Mouse (Mus musculus) left cerebral cortex, postnatal 36 days (tissue): ENCODE results near the gene Rpl5. TPM values are rescaled to one million over a fixed set of nuclear protein-coding genes. Genes with fewer than 3 reads are reported as not detected.
"Not testable (repeated sequence)": the region's sequence is repeated elsewhere in the genome, so short reads cannot be mapped to it uniquely, and the experiment has no call there.

Source experiments
- DNase-seq, 2 experiments: peaks; one replicate each; pipeline ENCODE4 v3.0.0; 2021 to 2022; ENCODE audit warnings: low spot score in 2 of 2, mixed read lengths in 1 of 2
- intact Hi-C: fragments of 180-260 bp; cut with DNase I; formaldehyde crosslinking; loops from one replicate; pipeline ENCODE4 v1.15.1; 2025
- total RNA-seq, 2 experiments: library from RNA; stranded (reverse); gene quantifications; 2 replicates each; pipeline ENCODE4 v1.2.3; 2021

Rpl5 gene
- total RNA-seq, 2 experiments from 2014 or later = 51.5 to 67.5 TPM

DNA sequence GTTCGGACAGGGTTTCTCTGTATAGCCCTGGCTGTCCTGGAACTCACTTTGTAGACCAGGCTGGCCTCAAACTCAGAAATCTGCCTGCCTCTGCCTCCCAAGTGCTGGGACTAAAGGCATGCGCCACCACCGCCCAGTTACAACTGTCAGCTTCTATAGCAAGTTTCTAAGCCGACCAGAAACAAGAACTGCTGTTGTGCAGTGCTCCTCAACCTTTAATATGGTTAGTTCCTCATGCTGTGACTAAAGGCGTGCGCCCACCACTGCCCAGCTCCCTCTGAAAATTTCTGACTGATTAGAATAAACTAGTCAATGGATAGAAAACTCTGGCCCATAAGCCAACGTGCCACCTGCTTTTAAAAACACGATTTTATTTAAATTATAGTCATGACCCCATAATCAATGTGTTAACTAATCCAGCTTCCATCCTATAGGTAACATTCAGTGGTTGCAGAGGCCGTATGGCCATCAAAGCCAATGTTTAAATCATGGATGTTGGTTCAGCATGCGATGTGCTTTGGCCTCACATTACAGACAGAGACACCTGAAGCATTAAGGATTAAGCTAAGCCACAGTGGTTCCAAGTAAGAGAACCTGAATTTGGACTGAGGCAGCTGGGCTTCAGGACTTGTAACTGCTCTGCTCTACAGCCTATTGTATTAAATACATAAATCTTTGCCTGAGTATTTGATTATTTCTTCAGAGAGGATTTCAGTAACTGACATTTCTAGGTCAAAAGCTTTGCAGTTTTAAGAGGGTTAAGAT, 36.5 kb downstream of the Rpl5 start:
- DNase-seq = no peak
- intact Hi-C loops = no loop called here

DNA sequence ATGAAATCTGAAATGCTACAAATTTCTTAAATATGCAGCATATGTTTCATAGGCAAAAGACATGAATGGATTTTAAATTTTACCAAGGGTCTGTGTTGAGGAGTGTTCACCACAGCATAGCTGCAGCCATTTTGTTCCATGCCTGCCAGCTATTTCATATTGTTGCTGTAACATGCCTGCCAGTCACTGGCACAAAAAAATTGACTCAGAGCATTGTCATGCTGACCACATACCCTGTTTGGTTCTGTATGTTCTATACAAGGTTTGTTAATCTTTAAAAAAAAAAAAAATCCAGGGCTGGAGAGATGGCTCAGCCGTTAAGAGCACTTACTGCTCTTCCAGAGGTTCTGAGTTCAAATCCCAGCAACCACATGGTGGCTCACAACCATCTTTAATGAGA, 38.2 kb downstream of the Rpl5 start:
- DNase-seq, intact Hi-C loops: not testable (repeated sequence)

DNA sequence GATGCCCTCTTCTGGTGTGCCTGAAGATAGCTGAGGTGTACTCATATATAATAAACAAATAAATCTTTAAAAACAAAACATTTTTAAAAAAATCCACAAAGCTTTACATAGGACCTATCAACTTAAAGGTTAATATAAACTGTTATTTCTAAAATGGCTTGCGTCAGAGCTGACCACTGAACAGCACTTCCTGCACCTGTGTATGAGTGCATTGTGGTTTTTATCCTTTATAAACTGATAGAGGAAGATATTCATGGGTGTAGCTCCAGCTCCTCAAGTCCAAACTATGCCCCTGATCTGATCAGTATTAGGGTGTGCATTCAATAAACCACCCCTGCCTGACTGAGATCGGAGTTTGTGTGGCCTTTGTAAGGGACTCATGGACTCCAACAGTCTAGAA, 38.6 kb downstream of the Rpl5 start:
- no peak for DNase-seq
- intact Hi-C loops = no loop called here

DNA sequence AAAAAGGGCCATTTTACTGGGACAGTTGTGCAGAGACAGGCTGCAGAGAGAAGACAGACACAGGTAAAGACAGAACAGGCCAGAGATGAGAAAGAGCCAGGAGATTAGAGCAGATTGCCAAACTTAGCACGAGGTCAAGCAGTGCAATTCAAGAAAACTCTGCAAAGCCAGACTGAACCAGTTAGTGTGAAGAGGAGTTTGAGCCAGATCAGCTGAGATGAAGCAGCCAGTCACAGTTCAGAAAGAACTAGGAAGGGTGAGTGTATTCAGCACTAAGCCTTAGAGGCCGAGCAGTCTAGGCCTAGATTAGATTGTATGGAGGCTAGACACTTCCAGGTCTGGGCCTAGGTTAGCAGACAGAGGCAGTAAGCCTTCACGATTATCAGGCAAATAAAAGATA, 39.4 kb downstream of the Rpl5 start:
- no peak for DNase-seq
- intact Hi-C loops = no loop called here

DNA sequence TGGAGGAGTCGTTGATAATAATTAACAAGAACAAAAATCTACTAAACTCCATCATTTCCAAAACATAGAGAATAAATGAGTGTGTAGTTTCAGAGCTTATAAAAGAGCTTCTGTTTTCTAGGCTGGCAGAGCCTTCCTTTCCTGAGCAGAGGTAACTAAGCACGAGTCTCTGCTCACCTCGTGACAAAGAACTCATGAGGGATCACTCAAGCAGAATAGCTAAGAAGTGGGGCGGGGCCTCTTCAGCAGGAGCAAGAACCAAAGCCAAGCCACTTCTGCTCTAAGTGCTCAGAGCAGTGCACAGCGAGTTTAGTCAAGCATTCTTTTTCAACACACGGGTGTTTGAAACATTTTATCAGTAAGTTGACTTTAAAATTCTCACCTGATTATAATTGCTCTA, 40.9 kb downstream of the Rpl5 start:
- intact Hi-C loops = no loop called here
- no peak for DNase-seq

DNA sequence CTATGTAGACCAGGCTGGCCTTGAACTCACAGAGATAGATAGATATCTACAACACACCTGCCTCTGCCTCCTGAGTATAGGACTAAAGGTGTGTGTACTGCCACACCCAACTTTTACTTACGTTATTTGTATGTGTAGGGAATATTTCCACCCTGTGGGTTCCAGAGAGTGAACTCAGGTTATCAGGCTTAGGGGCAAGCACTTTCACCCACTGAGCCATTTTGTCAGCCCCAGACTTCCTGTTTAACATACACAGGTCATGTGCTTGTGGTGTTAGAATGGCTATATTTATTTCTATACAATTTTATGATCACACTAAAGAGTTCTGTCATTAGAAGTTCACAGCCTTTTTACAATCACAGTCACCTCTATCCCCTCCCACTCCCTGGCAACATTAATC, 42.6 kb downstream of the Rpl5 start:
- intact Hi-C loops = no loop called here
- DNase-seq = no peak

DNA sequence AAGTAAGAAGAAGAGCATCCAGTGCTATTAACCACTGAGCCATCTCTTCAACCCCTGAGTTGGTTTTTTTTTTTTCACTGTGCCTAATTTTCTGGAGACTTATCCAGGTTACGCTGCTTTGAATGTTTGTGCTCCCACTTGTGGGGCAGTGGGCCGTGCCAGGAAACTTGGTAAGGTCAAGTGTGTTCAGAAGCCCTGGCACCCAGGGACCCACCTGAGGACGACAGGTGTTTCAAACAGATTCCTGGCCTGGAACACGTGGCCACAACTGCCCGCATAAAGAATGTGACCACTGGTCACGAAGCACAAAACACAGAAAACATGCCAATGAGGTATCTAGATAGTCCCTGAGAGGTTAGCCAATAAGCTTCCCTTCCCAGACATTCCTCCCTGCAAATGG, 43.2 kb downstream of the Rpl5 start:
- no peak for DNase-seq
- intact Hi-C loops = no loop called here

DNA sequence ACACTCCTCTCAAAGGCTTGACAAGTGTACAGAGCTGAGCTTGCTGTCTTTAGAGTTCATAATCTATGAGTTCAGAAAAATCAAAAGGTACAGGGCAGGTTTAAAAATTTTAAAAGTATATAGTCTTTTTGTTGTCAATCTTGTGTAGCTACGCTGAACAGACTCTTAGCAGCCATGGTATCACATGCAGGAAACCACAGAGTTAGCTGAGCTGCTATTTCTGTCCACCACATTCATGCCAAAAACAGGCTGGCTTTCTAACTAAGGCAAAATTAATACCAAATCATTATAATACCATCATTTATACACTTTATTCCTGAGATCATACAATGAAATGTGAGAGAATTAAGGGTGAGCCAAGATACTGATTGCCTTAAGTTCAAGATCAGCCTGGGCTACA, 46.2 kb downstream of the Rpl5 start:
- intact Hi-C loops = no loop called here
- no peak for DNase-seq

DNA sequence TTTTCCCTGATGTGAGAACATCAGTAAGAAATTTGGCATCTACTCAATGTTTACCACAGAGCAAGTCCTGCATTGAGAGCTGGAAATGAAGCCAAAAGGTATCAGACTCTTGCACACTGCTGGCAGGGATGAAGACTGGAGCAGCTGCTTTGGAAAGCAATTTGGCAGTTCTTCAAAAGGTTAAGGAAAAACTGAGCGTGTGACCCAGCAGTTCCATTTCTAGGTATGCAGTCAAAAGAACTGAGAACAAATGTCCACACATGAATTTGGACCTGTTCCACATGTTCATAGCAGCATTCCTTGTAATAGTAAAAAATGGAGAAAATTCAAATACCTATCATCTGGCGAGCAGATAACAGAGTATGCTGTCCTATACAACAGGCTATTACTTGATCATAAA, 47.2 kb downstream of the Rpl5 start:
- intact Hi-C loops = no loop called here
- no peak for DNase-seq

DNA sequence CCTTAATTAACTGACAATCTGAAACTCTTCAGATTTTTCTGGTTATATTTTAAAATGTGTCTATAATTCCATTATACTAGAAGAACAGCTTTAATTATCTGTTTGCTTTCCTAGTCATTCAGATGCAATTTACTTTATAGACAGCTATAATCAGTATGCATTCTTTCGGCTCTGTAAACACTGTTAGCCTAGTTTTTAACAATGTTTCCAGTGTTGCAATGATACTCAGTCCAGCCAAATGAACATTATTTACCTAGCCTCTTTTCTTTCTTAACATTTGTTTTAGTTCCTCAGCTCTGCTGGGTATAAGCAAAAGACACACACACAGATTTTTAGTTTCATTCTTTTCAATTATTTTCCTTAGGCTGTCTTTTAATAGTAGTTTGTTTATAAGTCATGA, 48.6 kb downstream of the Rpl5 start:
- intact Hi-C loops = no loop called here
- no peak for DNase-seq

DNA sequence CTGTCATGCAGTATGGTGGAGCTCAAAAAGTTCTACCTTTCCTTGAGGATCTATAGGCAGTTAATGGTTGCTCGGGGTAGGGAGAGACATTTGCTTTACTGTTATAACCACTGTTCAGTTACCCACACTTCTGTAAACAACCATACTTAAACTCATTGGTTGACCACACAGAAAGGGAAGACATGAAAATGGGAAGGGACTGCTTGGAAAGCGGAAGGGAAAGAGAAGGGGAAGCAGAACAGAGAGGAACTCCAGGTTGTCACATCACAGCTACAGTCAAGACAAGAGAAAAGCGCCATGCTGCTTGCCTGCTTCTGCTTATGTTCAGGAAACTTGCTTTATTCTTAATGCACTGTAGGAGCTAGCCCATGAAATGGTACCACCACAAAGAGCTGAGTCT, 49.3 kb downstream of the Rpl5 start:
- DNase-seq = no peak
- intact Hi-C loops = no loop called here

DNA sequence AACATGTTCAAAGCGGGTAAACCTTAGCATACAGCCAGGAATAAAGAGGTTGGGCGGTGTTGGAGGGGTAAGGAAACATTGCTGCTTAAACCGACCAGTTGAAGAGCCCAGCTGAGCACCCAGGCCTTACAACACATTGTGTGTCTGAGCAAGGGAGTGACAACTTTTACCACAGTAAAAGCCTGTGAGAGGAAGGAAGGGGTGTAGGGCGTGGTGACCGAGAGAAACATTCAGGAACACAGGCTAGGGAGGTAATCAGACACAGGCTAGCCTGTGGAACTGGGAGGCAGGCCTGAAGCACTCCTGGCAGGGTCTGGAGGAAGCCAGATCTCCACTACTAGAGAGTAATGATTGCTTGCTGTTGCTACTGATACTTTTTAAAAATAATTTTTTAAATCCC, 50.3 kb downstream of the Rpl5 start:
- no peak for DNase-seq
- intact Hi-C loops = no loop called here

Other genes starting within 250 kb of the Rpl5 start
- gene Gfi1, start 174.5 kb upstream of the Rpl5 start, total RNA-seq = not detected
- not detected for gene Ube2d2b, start 70.4 kb upstream of the Rpl5 start, total RNA-seq
- gene Evi5, start 25.4 kb upstream of the Rpl5 start, total RNA-seq = 10 to 100 TPM; 73.4 to 88.4 TPM
- gene Fam69a, start 86.6 kb downstream of the Rpl5 start, total RNA-seq = 10 to 100 TPM; 26.2 to 33.0 TPM
- gene Mtf2, start 165.2 kb downstream of the Rpl5 start, total RNA-seq = 10 to 100 TPM; 43.1 to 65.6 TPM
- 10 to 100 TPM; 25.2 to 27.5 TPM for gene Tmed5, start 232.1 kb downstream of the Rpl5 start, total RNA-seq
- gene Ccdc18, start 232.4 kb downstream of the Rpl5 start, total RNA-seq = 1 to 10 TPM; 1.3 to 1.6 TPM